Mouse (Mus musculus) heart, adult 2 months (tissue): ENCODE data around the gene Ip6k2. TPM values are rescaled to one million over a fixed set of nuclear protein-coding genes. Genes with fewer than 3 reads are reported as not detected.

Source experiments
- DNase-seq, 2 experiments: peaks; one replicate each; pipeline ENCODE4 v3.0.0; 2021
- H3K27ac ChIP-seq: fragments of 200-600 bp; 2 replicates; pipeline ENCODE4 v1.8.1; 2022
- H3K27me3 ChIP-seq: fragments of 200-500 bp; 2 replicates; pipeline ENCODE4 v1.6.1; 2012; ENCODE audit warnings: mild to moderate bottlenecking, low read length, inconsistent platforms, mixed read lengths; ENCODE audit not compliant: control insufficient read depth, insufficient read depth
- H3K36me3 ChIP-seq: fragments of 200-500 bp; 2 replicates; pipeline ENCODE4 v1.6.1; 2012; ENCODE audit warnings: low read length, inconsistent platforms; ENCODE audit not compliant: control insufficient read depth, insufficient read depth
- H3K4me1 ChIP-seq: fragments of 200-500 bp; 2 replicates; pipeline ENCODE4 v1.6.1; 2011; ENCODE audit warnings: low read length; ENCODE audit not compliant: control insufficient read depth, insufficient read depth
- H3K4me3 ChIP-seq: fragments of 200-600 bp; 2 replicates; pipeline ENCODE4 v1.8.1; 2022
- H3K79me2 ChIP-seq: fragments of 200-500 bp; replicated peaks from 2 replicates; pipeline ENCODE4 v1.6.1; 2012; ENCODE audit warnings: mild to moderate bottlenecking, inconsistent platforms, low read length, moderate library complexity, mixed read lengths; ENCODE audit not compliant: control insufficient read depth, insufficient read depth
- H3K9ac ChIP-seq: fragments of 200-500 bp; 2 replicates; pipeline ENCODE4 v1.6.1; 2012; ENCODE audit warnings: low read depth, mild to moderate bottlenecking, control low read depth, inconsistent platforms, low read length, mixed read lengths
- CTCF ChIP-seq: fragments of 200-600 bp; IDR thresholded peaks from 2 replicates; pipeline ENCODE4 v1.8.1; 2022; ENCODE audit warnings: antibody characterized with exemption, mild to moderate bottlenecking, moderate library complexity
- EP300 ChIP-seq: fragments of 200-500 bp; IDR thresholded peaks from 2 replicates; pipeline ENCODE4 v1.6.1; 2011; ENCODE audit warnings: low read depth, low read length, control low read depth; ENCODE audit not compliant: insufficient read depth
- POLR2A ChIP-seq: fragments of 200-500 bp; IDR thresholded peaks from 2 replicates; pipeline ENCODE4 v1.6.1; 2011; ENCODE audit warnings: mild to moderate bottlenecking, low read depth, low read length, control low read depth; ENCODE audit not compliant: insufficient read depth
- WGBS: fragments of 180-500 bp; shearing (Covaris S2); methylation state at CpG from one replicate; pipeline ENCODE4 v1.1.7; 2018; 5-methylcytosine and 5-hydroxymethylcytosine counted together
- intact Hi-C: fragments of 180-260 bp; cut with DNase I; formaldehyde crosslinking; loops from one replicate; pipeline ENCODE4 v1.15.1; 2025
- polyA plus RNA-seq: library from polyadenylated mRNA; depleted of rRNA; stranded (reverse); fragments of >200 nt; gene quantifications from 2 replicates; pipeline ENCODE4 v1.2.3, GENCODE M21; 2012
- total RNA-seq, 2 experiments: library from RNA; stranded (reverse); gene quantifications; 2 replicates each; pipeline ENCODE4 v1.2.3; 2021

Ip6k2 gene
- total and polyA plus RNA-seq, 3 experiments = 19.2 to 22.3 (median 20.6) TPM

DNA sequence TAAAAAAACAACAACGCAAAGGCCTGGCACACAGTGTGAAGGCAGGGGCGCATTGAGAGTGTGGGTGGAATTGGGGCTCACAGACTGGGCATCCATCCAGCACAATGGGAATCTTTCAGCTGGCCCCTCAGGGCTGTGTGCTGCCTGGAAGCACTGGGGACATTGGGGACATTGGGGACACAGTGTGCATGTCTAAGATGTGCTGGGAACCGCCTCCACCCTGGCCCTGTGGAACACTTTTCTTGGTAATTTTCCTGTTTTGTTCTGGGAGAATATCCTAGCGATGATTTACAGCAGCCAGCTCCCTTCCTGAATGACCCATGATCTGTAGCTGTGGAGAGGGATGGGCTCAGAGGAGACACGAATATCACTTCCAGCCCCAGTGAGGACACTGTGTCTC, 29.2 kb upstream of the Ip6k2 start:
- H3K9ac ChIP-seq = no peak overlapping the region
- no peaks in the 10 kb centered on the region for H3K27me3 ChIP-seq
- no peak for TF ChIP-seq CTCF
- TF ChIP-seq POLR2A = no peak
- no peak for TF ChIP-seq EP300
- 69% methylated on average over 5 of the region's 5 CpGs for WGBS
- DNase-seq = no peak
- no peak overlapping the region for H3K27ac ChIP-seq
- intact Hi-C loops = no loop called here
- no peaks in the 10 kb centered on the region for H3K79me2 ChIP-seq
- H3K36me3 ChIP-seq = no peaks in the 10 kb centered on the region
- no peaks in the 10 kb centered on the region; the same call in 1 of the 2 replicates for H3K4me1 ChIP-seq
- no peak overlapping the region for H3K4me3 ChIP-seq

DNA sequence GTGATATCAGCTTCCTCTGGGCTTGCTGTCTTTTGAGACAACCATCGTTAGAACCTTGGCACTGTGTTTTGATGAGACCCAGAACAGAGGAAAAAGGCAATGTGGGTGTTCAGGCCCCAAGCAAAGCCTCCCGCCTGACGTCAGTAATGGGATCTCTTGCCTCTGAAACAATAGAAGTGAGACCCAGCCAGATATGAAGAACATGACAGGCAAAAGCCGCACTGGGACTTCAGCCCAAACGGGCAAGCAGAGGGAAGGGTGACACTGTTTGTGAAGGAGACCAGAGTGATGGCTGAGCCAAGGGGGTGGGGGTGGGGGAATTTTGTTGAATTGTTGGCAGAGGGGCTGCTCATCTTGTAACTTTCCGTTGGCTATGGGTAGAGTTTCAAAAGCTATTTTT, 26.2 kb upstream of the Ip6k2 start:
- DNase-seq = no peak
- intact Hi-C loops = no loop called here

DNA sequence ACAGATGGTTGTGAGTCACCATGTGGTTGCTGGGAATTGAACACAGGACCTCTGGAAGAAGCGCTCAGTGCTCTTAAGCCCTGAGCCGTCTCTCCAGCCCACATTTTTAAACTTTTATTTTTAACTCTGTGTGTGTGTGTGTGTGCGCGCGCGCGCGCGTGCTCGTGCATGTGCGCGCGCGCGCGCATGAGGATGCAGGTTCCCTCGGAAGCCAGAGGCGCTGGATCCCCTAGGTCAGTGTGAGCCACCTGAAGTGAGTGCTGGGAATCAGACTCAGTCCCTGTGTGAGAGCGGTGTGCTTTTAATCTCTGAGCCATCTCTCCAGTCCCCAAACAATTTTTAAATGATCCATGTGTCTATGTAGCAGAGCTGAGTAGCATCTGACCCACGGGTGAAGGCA, 24.5 kb upstream of the Ip6k2 start:
- no peaks in the 10 kb centered on the region for H3K36me3 ChIP-seq
- H3K4me3 ChIP-seq = no peak overlapping the region
- no peaks in the 10 kb centered on the region for H3K79me2 ChIP-seq
- no peaks in the 10 kb centered on the region for H3K27me3 ChIP-seq
- no peak overlapping the region for H3K9ac ChIP-seq
- H3K27ac ChIP-seq = no peak overlapping the region
- TF ChIP-seq EP300 (no peak), CTCF (no peak), POLR2A (no peak)
- intact Hi-C loops = no loop called here
- DNase-seq = no peak
- WGBS = 96% methylated on average over 20 of the region's 20 CpGs
- no peaks in the 10 kb centered on the region for H3K4me1 ChIP-seq

More for the DNA sequence above, 26.2 kb upstream of the Ip6k2 start:
- no peaks in the 10 kb centered on the region for H3K79me2 ChIP-seq
- H3K4me3 ChIP-seq = no peak overlapping the region
- H3K27me3 ChIP-seq = no peaks in the 10 kb centered on the region
- TF ChIP-seq CTCF (no peak), POLR2A (no peak), EP300 (no peak)
- no peaks in the 10 kb centered on the region for H3K36me3 ChIP-seq
- H3K9ac ChIP-seq = no peak overlapping the region
- 22% methylated on average over 6 of the region's 6 CpGs for WGBS
- H3K4me1 ChIP-seq = no peaks in the 10 kb centered on the region; the same call in 1 of the 2 replicates
- no peak overlapping the region for H3K27ac ChIP-seq

DNA sequence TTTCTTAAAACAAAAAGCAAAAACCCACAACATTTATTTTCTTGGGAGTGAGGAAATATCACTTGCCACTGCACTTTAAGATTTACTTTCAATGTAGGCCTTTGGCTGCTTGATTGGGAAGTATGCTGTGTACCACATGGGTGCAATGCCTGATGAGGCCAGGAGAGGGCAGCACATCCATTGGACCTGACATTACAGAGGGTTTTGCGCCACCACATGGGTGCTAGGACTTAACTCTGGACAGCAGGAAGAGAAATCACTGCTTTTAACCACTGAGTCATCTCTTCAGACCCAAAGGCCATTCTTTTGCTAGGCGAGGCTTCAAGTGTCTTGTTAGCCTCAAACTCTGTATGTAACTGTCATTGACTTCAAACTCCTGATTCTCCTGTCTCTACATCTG, 23.8 kb upstream of the Ip6k2 start:
- intact Hi-C loops = no loop called here
- Histone ChIP-seq H3K27ac (no peak overlapping the region), H3K27me3 (no peaks in the 10 kb centered on the region), H3K4me3 (no peak overlapping the region), H3K79me2 (no peaks in the 10 kb centered on the region), H3K9ac (no peak overlapping the region), H3K4me1 (no peaks in the 10 kb centered on the region), H3K36me3 (no peaks in the 10 kb centered on the region)
- WGBS = 80% methylated on average over 2 of the region's 2 CpGs
- no peak for DNase-seq
- TF ChIP-seq POLR2A = no peak
- TF ChIP-seq CTCF = peak; percentile 71

DNA sequence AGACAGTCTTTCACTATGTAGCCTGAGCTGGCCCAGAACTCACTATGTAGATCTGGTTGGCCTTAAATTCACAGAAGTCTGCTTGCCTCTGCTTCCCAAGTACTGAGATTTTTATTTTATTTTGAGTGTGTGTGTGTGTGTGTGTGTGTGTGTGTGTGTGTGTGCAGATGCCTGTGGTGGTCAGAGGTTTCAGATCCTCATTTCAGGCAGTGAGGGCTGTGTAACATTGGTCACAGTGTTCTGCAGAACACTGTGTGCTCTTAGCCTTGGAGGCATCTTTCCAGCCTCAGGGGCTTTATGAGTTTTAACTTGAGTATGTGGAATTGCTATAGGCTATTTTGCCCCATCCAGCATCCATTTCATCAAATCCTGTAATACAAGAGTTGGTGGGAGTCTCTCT, 22.0 kb upstream of the Ip6k2 start:
- H3K36me3 ChIP-seq = no peaks in the 10 kb centered on the region
- no peak for DNase-seq
- H3K27me3 ChIP-seq = no peaks in the 10 kb centered on the region
- H3K27ac ChIP-seq = no peak overlapping the region
- no peak overlapping the region for H3K9ac ChIP-seq
- no peak for TF ChIP-seq CTCF
- TF ChIP-seq POLR2A = no peak
- no peak for TF ChIP-seq EP300
- intact Hi-C loops = no loop called here
- H3K79me2 ChIP-seq = no peaks in the 10 kb centered on the region
- no peaks in the 10 kb centered on the region for H3K4me1 ChIP-seq
- no peak overlapping the region for H3K4me3 ChIP-seq

DNA sequence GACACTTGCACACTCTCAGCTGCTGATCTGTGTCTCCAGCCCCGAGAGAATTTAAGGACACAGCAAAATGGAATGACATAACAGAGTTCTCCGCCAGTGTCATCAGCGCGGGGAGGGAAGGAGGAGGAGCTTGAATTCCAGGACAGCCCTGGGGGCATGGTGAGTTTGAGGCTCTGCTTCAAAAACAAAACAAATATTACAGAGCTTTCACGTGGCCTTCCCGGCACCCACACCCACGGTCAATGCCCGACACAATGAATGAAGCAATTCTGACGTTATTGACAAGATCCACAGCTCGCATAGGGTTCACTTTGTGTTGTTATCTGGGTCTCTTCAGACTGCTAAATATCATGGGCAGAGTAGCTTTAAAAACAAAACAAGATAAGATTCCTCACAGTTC, 18.6 kb upstream of the Ip6k2 start:
- no peaks in the 10 kb centered on the region for H3K79me2 ChIP-seq
- intact Hi-C loops = no loop called here
- no peaks in the 10 kb centered on the region for H3K36me3 ChIP-seq
- TF ChIP-seq POLR2A = no peak
- TF ChIP-seq EP300 = no peak
- TF ChIP-seq CTCF = no peak
- H3K27ac ChIP-seq = no peak overlapping the region
- 45% methylated on average over 10 of the region's 10 CpGs for WGBS
- H3K4me1 ChIP-seq = no peaks in the 10 kb centered on the region
- DNase-seq = no peak
- H3K27me3 ChIP-seq = no peaks in the 10 kb centered on the region
- H3K4me3 ChIP-seq = no peak overlapping the region
- no peak overlapping the region for H3K9ac ChIP-seq
